Mouse (Mus musculus) gastrocnemius, postnatal 36 days (tissue): ENCODE measurements around the gene Cdh18. TPM values are rescaled to one million over a fixed set of nuclear protein-coding genes. Genes with fewer than 3 reads are reported as not detected.
"Not testable (repeated sequence)": the region's sequence is repeated elsewhere in the genome, so short reads cannot be mapped to it uniquely, and the experiment has no call there.

Source experiments
- DNase-seq, 2 experiments: peaks; one replicate each; pipeline ENCODE4 v3.0.0; 2022
- intact Hi-C: fragments of 180-260 bp; cut with DNase I; formaldehyde crosslinking; loops from one replicate; pipeline ENCODE4 v1.15.1; 2025
- total RNA-seq, 2 experiments: library from RNA; stranded (reverse); gene quantifications; 2 replicates each; pipeline ENCODE4 v1.2.3; 2021

Cdh18 gene
- total RNA-seq, 2 experiments from 2014 or later: not detected

DNA sequence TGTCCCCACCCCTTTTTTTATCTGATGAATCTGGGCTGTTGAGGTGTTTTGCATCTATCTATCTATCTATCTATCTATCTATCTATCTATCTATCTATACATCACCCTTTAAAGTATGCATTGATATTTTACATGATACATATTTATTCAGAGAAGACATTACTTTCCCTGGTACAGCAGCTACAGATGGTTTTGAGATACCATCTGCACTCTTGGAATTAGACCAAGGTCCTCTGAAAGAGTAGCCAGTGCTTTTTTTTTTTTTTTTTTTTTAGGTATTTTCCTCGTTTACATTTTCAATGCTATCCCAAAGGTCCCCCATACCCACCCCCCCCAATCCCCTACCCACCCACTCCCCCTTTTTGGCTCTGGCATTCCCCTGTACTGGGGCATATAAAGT lies 594.1 kb downstream of the Cdh18 start:
- intact Hi-C loops, DNase-seq: not testable (repeated sequence)

DNA sequence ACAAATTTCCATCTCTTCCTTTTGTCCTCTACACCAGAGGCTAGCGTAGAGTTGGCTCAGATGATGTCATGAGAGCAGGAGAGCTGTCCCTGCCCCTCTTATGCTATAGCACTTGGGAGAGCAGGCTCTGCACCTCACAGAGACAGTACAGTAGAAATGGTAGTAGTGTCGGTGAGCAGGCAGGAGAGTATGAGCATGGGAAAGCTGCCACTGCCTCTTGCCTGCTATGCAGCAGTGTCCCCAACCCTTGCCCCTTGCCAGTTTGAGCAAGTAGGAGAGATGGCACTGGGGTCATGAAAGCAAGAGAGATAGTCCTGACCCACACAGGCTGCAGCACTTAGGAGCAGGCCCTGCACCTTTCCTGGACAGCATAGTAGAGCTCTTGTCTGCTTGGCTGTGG lies 607.1 kb downstream of the Cdh18 start:
- intact Hi-C loops: no loop called here
- DNase-seq: no peak

DNA sequence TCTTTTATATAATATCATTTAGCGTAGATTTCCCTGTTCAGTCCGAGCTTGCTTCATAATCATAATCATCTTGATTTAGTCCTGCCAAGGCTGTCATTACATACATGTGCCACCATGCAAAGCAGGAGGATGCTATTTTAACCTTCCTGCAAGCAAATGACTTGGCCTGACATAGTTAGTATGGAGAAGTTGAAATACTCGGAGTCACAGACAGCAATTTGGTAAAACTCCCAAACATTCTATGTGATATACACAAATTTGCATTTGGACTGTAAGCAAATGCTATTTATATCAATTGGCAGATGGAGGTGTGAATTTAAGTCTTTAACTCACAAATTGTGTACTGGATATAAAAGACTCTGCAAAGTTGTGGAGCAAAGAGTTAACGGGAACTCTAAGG lies 616.0 kb downstream of the Cdh18 start:
- intact Hi-C loops: no loop called here
- DNase-seq: no peak

DNA sequence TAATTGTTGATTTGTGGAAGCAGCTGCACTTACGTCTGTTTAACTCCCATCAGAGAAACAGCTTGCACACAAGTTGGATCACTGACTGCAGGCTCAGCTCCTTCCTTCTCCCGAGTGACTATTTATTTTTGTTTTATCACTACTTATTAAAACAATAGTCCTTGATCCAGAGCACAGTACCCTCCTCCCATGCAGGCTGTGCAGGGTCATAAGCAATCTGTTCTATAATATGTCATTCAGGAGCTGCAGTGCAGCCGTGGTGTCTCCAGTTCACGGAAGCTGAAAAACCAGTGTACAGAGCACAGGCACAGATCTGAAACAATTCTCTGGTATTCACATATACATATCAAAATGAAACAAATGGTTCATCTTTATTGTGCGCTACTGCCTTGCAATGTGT lies 625.8 kb downstream of the Cdh18 start:
- intact Hi-C loops: no loop called here
- no peak for DNase-seq

DNA sequence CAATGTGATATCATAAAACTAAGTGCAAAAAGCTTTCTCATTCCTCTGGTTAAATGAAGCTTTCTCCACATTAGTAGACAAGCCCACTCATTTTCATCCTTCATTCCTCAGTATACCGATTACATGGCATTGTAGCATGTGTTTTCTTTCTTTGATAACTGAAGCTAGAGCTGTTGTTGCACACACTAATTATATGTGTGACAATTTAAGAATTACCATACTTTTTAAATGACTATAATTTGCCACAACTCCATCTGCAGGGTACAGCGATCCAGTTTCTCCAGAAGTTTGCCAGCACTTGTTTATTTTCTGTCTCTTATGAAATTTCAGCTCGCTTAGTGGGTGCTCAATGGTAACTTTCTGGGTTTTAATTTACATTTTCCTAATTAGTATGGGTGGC lies 663.2 kb downstream of the Cdh18 start:
- no peak for DNase-seq
- intact Hi-C loops: no loop called here

DNA sequence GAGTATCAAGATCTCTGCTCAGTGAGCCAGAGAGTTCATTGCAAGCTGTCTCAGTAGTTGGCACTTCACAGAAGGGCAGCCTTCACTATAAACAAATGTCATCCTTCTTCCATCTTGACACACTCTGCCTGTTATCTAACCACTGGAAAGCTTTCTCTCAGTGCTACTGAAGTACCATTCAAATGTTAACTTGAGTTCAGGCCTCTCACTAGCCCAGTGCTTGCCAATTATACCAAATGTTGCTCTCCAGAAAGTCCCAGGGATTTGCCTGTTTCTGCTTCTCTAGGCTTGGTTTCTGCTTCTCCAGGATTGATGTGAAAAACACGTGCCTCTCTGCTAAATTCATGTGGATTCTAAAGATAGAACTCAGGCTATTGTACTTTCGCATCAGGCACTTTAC lies 681.8 kb downstream of the Cdh18 start:
- intact Hi-C loops: no loop called here
- DNase-seq: no peak

DNA sequence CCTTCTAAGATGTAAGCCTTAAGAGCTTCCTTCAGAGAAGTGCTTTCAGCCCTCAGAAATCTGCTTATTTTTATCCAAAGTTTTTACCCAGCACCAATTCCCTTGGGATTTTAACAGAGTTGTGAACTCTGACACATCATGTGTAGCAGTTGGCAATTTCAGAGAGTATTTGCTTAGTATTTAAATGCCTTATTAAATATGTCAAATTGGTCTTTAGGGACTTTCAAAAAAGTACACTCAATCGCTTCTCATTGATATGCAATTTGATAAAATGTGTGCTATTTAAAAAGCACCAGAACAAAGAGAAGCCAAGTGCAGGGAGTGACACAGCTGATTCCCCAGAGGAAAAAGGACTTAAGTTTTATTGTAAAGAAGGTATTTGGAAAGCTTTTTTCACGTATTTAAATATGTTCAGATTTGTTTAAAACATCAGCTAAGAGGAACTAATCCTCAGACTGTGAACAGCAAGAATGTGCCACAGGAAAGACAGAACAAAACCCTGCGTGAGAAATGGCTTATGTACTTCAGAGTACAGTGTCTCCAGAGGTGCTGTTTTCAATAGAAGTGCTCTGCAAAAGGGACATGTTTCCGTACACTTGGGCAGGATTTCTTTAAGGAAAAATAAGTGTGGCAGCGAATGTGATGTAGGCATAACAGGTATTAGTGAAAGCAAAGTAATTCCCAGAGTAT lies 709.1 kb downstream of the Cdh18 start:
- no peak for DNase-seq
- intact Hi-C loops: no loop called here

DNA sequence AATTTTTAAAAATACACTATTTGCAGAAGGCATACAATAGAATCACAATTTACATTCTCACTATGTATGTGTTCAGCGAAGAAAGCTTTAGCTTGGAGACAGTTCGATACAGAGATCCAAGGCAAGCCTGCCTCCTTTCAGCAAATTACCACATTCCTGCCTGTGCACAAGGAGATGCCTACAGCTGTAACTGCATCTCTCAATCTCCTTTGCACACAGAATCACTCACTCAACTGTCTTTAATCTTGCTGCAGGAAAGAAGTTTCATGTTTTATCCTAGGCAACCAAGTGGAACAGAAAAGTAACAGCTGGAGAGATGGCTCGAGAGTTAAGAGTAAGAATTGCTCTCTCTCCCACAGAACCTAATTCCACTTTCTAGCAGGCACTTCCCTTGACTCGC lies 729.6 kb downstream of the Cdh18 start:
- intact Hi-C loops: no loop called here
- no peak for DNase-seq

DNA sequence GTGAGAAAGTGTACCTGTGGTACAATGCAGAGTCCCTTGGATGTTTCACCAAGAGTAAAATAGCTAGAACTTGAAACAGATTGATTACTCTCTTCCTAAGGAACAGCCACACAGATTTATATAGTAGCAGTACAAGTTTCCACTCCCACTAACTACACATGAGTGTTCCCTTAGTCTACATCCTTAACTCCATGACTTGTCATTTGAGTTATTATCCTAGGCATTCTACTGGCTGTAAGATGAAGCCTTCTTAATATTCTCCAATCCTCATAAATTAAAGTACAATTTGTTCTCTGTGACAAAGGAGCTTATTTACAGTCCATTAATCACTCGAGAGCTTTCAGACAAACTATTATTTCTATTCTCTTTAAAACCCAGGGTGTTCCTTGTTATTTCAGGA lies 756.2 kb downstream of the Cdh18 start:
- no peak for DNase-seq
- intact Hi-C loops: no loop called here

DNA sequence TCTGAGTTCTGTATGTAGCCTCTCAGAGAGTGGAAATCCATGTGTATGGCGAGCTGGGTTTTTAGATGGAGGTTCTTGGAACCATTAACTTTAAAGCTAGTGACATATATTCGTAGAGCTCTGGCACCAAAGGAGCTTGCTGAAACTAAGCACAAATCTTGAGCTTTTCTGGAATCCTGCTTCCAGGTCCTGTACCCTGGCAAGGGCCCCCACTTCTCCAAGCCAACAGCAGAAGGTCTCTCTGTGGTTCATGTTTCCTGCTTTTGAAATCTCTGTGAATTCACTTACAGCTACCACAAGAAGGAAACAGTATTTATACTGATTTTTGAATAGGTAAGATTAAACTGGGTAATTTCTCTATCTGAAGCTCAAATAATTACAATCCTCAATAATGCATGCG lies 767.9 kb downstream of the Cdh18 start:
- intact Hi-C loops: no loop called here
- DNase-seq: no peak

DNA sequence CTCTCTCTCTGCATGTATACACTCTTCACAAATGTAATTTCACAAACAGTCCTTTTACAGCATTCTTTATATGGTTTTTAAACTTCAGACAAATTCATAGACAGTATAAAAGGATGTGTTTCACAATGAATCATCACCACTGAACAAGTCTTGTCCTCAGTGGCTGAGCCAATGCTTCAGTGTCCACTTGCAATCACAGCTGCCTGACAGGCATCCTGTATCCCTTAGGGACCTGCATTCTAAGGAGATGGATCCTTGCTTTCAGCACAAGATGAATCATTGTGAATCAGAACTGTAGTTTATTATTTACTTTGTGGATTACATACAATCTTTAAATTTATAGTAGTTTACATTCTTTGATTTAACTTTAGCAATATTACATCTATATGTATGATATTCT lies 768.6 kb downstream of the Cdh18 start:
- intact Hi-C loops: no loop called here
- DNase-seq: no peak

DNA sequence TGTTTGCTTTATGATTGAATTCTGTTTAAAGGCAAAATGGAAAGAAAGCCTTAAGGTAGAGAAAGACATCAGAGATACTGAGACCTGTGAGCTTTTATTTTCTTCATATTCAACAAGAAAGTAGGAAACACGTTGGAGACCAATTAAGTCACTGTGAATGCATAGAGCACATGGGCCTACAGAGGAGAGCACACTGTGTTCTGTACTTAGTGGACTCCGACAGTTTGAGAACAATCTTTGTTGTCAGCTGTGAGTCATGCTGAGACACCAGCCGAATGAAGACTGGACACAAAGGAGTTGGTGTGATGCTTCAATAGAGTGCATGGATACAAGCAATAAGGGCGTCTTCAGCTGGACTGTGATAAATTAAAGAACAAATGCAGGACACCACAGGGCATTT lies 791.5 kb downstream of the Cdh18 start:
- intact Hi-C loops, DNase-seq: not testable (repeated sequence)

DNA sequence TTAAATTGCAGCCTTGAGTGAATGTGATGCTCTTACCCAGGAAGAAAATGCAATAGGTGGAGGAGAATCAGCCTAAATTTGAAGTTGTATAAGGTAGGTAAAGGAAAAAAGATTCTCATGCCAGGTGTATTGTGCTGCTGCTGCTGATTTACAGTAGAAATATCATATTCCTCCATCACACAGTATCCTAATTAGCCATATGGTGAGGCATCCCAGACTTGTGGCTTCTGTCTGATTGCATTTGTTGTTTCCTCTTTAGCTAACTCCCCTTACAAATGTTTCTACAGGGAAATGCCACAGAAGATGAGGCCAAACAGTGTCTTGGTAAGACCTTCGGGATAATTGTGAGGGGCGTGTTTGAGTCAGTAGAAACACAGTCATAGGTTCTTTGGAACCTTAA lies 802.3 kb downstream of the Cdh18 start:
- intact Hi-C loops: no loop called here

DNA sequence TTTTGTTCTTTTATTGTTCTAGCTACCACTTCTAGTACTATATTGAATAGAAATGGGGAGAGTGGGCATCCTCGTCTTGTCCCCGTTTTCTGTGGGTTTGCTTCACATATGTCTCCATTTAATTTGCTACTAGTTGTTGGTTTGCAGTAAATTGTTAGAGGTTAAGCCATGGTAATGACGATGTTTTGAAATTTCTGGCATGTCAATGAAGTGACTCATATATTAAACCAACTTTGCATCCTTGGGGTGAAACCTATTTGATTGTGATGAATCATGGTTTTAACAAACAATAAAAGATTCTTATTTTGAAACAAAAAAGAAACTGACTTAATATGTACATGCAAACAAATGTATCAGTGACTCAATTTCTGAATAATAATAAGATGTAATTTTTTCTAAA lies 817.5 kb downstream of the Cdh18 start:
- intact Hi-C loops: no loop called here
- DNase-seq: no peak

More for the DNA sequence above, 802.3 kb downstream of the Cdh18 start:
- no peak for DNase-seq

DNA sequence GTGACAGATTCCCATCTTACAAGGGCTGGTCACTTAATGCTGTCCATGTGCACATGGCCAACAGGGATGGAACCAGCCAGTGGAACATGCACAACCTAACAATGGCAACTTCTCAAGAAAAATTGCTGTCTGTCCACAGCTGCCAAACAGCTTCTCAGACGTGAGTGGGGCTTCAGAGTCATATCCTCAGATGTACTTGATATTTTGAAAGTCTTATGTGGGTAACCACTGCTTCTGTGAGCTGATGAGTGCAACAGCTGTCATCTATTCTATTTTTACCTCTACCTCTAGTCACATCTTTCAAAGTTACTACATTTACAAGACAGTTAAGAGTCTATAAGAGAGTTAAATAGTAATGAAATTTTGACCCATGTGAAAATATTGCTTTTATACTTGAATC lies 818.9 kb downstream of the Cdh18 start:
- intact Hi-C loops: no loop called here
- DNase-seq: no peak

DNA sequence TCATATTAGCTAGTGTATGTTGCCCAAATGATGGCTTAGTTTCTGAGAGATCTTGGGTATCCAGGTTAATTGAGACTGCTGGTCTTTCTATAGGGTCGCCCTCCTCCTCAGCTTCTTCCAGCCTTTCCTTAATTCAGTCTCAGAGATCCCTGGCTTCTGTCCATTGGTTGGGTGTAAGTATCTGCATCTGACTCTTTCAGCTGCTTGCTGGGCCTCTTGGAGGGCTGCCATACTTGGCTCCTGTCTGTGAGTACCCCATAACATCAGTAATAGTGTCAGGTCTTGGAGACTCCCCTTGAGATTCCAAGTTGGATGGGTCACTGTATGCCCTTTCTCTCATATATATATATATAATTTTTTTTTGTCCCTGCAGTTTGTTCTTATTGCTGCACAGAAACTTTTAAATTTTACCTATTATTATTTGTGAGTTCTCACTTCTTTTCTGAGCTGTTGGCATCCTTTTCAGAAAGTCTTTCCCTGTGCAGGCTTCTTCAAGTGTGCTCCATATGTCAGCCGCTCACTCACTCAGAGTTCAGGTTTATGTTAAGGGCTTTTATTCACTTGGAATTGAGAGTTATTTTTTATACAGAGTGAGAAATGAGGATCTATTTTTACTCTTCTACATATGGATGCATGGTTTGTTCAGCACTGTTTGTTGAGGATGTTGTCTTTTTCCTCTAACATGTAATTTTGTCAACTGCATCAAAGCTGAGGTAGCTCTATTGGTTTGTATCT lies 829.4 kb downstream of the Cdh18 start:
- intact Hi-C loops: no loop called here
- no peak for DNase-seq

DNA sequence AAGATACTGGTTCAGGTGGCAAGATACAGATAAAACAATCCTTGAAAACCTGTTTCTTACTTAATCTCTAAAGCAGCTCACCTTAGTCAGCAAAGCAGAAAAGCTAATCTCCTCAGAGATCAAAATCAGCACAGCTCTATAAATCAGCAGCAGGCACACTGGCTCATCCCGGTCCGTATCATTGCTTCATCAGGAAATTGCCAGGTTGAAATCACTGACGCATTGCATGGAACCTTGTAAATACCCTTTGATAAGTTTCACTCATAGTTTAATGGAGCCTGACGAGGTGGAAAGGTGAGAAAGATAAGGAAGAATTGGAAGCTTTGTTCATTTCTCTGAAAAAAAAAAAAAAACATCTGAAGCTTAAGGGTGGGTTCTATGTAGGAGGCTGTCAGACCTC lies 837.0 kb downstream of the Cdh18 start:
- intact Hi-C loops: no loop called here
- DNase-seq: no peak

DNA sequence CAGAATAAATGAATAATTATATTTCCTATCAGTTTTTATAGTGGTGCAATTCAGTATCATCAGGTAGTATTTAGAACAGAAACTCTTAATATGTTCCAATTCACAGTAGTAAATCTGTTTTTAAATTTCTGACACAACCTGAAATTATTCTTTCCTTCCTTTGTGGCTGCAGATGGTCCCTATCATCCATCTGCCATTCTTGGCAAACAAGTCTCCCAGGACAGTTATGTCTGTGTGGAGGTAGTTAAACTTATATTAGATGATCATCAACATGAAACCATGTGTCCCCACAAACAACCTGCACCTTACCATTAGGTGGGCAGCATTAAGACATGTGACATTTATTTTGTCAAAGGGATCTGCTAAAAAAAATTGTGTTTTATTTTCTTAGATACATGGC lies 847.8 kb downstream of the Cdh18 start:
- no peak for DNase-seq
- intact Hi-C loops: no loop called here

DNA sequence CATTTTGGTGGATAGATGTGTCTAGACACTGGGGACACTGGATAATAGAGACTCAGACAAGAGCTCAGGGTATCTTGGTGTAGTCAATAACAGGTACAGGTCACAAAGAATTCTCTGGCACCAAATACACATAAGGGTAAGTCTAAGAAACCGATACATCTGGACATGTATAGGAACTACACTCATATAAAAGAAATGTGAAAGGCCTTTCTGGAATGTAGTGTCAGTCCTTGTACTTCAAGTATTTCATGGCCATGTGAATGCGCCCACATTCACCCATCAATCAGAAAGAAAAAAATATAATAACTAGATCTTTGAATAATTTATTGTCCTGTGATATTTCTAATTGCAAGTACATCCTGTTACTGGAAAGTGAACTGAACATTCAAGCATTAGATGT lies 855.0 kb downstream of the Cdh18 start:
- DNase-seq: no peak
- intact Hi-C loops: no loop called here

DNA sequence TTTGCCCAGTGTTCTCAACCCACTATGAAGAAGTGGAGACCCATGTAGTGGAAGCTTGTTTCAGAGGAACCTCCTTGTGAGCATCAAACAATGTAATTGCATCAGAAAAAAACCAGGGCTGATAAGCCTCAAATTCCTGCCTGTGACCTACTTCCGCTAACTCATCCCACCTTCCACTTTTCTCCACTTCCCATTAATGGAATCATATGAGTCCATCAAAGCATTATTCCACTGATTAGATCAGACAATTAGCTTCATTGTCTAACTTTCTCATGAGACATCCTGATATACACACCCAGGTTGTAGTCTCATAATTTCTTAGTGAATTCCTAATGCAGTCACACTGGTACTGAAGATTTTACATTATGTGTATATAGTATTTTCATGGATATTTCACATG lies 859.4 kb downstream of the Cdh18 start:
- no peak for DNase-seq
- intact Hi-C loops: no loop called here

DNA sequence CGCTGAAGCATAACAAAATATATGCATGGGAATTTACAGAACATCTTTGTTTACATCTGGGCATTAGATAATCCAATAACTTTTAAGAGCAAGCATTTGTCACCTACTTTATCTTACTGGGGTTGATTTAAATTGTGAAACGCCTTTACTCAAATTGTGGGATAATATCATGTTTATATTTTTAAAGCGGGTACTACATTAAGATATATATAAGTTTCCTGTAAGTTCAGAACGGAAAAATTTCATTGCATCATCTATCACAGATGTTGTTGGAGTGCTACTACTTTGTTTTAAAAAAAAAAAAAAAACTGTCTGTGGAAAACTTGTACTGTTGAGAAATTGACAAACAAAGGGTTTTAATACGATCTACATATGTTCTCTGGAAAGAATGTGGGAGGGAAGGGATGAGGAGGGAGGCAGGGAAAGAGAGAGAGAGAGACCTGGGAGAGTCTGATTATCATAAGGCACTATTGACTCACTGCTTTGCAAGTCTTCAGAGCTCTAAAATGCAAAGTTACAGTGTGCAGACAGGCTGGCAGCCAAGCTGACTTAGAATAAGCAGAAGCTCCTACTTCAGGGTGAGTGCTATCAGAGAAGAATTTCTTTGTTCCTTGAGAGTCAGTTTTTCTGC lies 867.7 kb downstream of the Cdh18 start:
- intact Hi-C loops: no loop called here
- DNase-seq: no peak

DNA sequence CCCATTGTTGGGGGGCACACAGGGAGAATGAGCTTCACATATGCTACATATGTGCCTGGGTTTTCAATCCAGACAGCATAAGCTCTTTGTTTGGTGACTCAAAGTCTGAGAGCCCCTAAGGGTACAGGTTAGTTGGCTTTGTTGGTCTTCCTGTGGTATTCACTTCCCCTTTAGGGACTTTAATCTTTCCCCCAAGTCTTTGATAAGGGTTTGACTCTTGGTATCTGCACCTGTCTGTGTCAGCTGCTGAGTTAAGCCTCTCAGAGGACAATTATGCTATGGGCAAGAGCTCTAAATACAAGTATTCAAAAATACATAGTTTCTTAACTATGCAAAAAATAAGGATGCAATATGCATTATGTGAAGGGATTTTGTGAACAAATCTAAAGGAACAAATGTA lies 869.3 kb downstream of the Cdh18 start:
- intact Hi-C loops: no loop called here
- no peak for DNase-seq
